15 mouse cellular contexts compared by ENCODE assay signal in the genomic region with DNA sequence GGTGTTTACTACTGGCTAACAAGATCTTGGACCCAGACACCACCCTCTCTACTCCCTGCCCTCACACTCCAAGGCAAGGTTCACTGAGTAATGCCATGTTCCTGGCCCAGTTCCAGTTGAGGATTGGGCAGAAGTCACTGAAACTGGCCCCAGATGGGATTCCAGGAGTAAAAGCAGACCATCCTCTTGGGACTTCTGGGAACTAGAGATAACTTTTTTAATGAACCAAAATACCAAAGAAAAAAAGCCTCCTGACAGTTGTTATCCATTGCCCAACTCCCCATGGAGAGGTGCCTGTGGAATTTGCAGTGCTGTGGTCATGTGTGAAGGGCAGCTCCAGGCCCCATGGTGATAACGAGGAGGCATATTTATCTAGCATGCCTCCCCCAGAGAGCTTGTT.
DNase-seq lines count a peak whose midpoint lies in the region; ATAC-seq lines count a peak whose summit lies in the region.
"Had no signal": no experiment of that assay in that cellular context is flagged by ENCODE, and none has a peak within 500 bp of the region (broad histone marks: within the 10 kb centered on the region; RNA-seq: fewer than 3 reads in every experiment).

No protein-coding gene starts in this region.

- no peak overlapping the region for H3K9ac ChIP-seq in kidney, embryonic 16.5 days (replicated peaks; ENCODE audit: low read length)
- no peak overlapping the region for H3K9ac ChIP-seq in heart, embryonic 14.5 days (ENCODE audit: low read length)
- H3K9ac ChIP-seq: forebrain, postnatal 0 days; neural tube, embryonic 12.5 days had no signal

- no peaks in the 10 kb centered on the region for H3K27me3 ChIP-seq in kidney, embryonic 16.5 days (ENCODE audit: insufficient read depth, low read length)
- H3K27me3 ChIP-seq in heart, embryonic 14.5 days (ENCODE audit: control insufficient read depth, insufficient read depth, low read length) = no peaks in the 10 kb centered on the region
- no peaks in the 10 kb centered on the region for H3K27me3 ChIP-seq in forebrain, embryonic 10.5 days (ENCODE audit: poor library complexity, severe bottlenecking)
- H3K27me3 ChIP-seq: neural tube, embryonic 12.5 days had no signal

- no peak for ATAC-seq in kidney, embryonic 16.5 days (ENCODE audit: low FRiP score, low TSS enrichment)
- ATAC-seq in heart, embryonic 14.5 days (ENCODE audit: insufficient number of reproducible peaks, insufficient read depth, low FRiP score, low read depth) = peak; percentile 20; the same call in 1 of the 2 replicates
- ATAC-seq: forebrain, postnatal 0 days had no signal

- no peaks in the 10 kb centered on the region for H3K36me3 ChIP-seq in kidney, embryonic 16.5 days (ENCODE audit: insufficient read depth, low read length)
- H3K36me3 ChIP-seq in heart, embryonic 14.5 days (ENCODE audit: control insufficient read depth, insufficient read depth, low read length) = no peaks in the 10 kb centered on the region
- H3K36me3 ChIP-seq in forebrain, embryonic 10.5 days (replicated peaks) = no peaks in the 10 kb centered on the region
- H3K36me3 ChIP-seq: midbrain, embryonic 10.5 days; neural tube, embryonic 12.5 days had no signal

- H3K4me3 ChIP-seq in kidney, embryonic 16.5 days (ENCODE audit: low read length) = no peak overlapping the region
- no peak overlapping the region for H3K4me3 ChIP-seq in heart, embryonic 14.5 days (ENCODE audit: control insufficient read depth in 1 of 2, insufficient read depth in 1 of 2, low read depth in 1 of 2, low read length in 2 of 2)
- no peak overlapping the region for H3K4me3 ChIP-seq in forebrain, embryonic 10.5 days
- H3K4me3 ChIP-seq: midbrain, embryonic 10.5 days; neural tube, embryonic 12.5 days had no signal

- WGBS in kidney, embryonic 16.5 days = 39% methylated on average over 1 of the region's 1 CpGs
- WGBS in heart, embryonic 14.5 days = 4% methylated on average over 1 of the region's 1 CpGs
- WGBS in forebrain, embryonic 10.5 days = 77% methylated on average over 1 of the region's 1 CpGs

- no peak overlapping the region for H3K27ac ChIP-seq in kidney, embryonic 16.5 days (ENCODE audit: low read length)
- peak overlapping the region; percentile 23 to 66; a peak in 3 of 4 replicates for H3K27ac ChIP-seq in heart, embryonic 14.5 days (replicated peaks in 1 of 2; ENCODE audit: control insufficient read depth in 1 of 2, insufficient read depth in 1 of 2, low read depth in 2 of 2, low read length in 2 of 2)
- no peak overlapping the region for H3K27ac ChIP-seq in forebrain, embryonic 10.5 days
- H3K27ac ChIP-seq: midbrain, embryonic 10.5 days; neural tube, embryonic 12.5 days had no signal

- H3K4me1 ChIP-seq in kidney, embryonic 16.5 days (ENCODE audit: insufficient read depth, low read length) = 0 out of 2 replicates have a peak, but pooled peaks cover 4% of the 10 kb centered on the region
- peaks cover 20 to 30% of the 10 kb centered on the region in 2 experiments for H3K4me1 ChIP-seq in heart, embryonic 14.5 days (ENCODE audit: control insufficient read depth in 2 of 2, insufficient read depth in 2 of 2, low read length in 2 of 2)
- peaks cover 16% of the 10 kb centered on the region for H3K4me1 ChIP-seq in forebrain, embryonic 10.5 days
- H3K4me1 ChIP-seq: neural tube, embryonic 12.5 days had no signal

- peak; percentile 71 for DNase-seq in kidney, adult 18-20 months
- DNase-seq in adipocyte (ENCODE audit: low spot score) = peak; percentile 87
- DNase-seq in kidney, postnatal 4 days = peak; percentile 26 to 47
- DNase-seq in thymus, postnatal 36 days = no peak
- DNase-seq in forebrain, embryonic 10.5 days (ENCODE audit: extremely low spot score, low spot score) = no peak
- no peak for DNase-seq in spleen, postnatal 10 days (ENCODE audit: low spot score in 2 of 2)
- DNase-seq: cerebellum, postnatal 36 days; forebrain, postnatal 0 days; gastrocnemius, postnatal 25 days; lung, adult 2 months; thymus, postnatal 14 days had no signal

- no peaks in the 10 kb centered on the region for H3K9me3 ChIP-seq in kidney, embryonic 16.5 days (ENCODE audit: low read length)
- H3K9me3 ChIP-seq in heart, embryonic 14.5 days (ENCODE audit: control insufficient read depth, low read length) = no peaks in the 10 kb centered on the region
- H3K9me3 ChIP-seq in forebrain, embryonic 10.5 days = no peaks in the 10 kb centered on the region
- H3K9me3 ChIP-seq: midbrain, embryonic 10.5 days; neural tube, embryonic 12.5 days had no signal

- H3K4me2 ChIP-seq in kidney, embryonic 16.5 days (replicated peaks; ENCODE audit: low read depth, low read length) = no peak overlapping the region
- H3K4me2 ChIP-seq in heart, embryonic 14.5 days (ENCODE audit: low read length) = no peak overlapping the region
- H3K4me2 ChIP-seq: neural tube, embryonic 12.5 days had no signal

Comparison
In these comparisons a context has a peak if more than half of its experiments do, and no peak if none do; other contexts are left out.
1. DNase-seq: peak in kidney, adult 18-20 months (single experiment), adipocyte (single experiment) and kidney, postnatal 4 days (2 of 2); none in thymus, postnatal 36 days (0 of 2), forebrain, embryonic 10.5 days (single experiment) and spleen, postnatal 10 days (0 of 2).
2. H3K27ac ChIP-seq: peak in heart, embryonic 14.5 days (2 of 2); none in kidney, embryonic 16.5 days (single experiment) and forebrain, embryonic 10.5 days (single experiment).